Mouse (Mus musculus): Measurements from ENCODE around the gene Rgs6.

DNA sequence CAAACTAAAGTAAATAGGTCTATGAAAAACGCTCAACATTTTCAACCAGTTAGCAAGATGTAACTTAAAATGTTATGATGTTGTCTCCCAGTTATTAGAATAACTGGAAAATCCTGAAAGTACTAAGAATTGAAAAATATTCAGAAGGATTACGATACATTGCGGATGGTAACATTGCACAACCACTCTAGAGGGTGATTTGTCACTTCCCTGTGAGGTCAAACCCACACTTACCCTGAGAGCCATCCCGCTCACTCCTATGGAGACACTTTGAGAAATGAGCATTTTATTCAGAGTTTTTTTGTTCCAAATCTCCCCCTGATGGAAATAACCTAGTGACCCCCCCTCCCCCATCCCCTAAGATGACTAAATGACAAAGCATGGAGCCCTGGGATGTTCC lies 41.0 kb upstream of the Rgs6 start:
- no peak for TF ChIP-seq CTCF (IDR thresholded peaks at IDR 0.05; ENCODE audit: low read depth, low read length)
- no peak for TF ChIP-seq POLR2A (IDR thresholded peaks at IDR 0.05; ENCODE audit: extremely low read depth, insufficient read depth, low read length)
